Mouse (Mus musculus): Measurements from ENCODE around the gene Cfap58.

Cfap58 gene

DNA sequence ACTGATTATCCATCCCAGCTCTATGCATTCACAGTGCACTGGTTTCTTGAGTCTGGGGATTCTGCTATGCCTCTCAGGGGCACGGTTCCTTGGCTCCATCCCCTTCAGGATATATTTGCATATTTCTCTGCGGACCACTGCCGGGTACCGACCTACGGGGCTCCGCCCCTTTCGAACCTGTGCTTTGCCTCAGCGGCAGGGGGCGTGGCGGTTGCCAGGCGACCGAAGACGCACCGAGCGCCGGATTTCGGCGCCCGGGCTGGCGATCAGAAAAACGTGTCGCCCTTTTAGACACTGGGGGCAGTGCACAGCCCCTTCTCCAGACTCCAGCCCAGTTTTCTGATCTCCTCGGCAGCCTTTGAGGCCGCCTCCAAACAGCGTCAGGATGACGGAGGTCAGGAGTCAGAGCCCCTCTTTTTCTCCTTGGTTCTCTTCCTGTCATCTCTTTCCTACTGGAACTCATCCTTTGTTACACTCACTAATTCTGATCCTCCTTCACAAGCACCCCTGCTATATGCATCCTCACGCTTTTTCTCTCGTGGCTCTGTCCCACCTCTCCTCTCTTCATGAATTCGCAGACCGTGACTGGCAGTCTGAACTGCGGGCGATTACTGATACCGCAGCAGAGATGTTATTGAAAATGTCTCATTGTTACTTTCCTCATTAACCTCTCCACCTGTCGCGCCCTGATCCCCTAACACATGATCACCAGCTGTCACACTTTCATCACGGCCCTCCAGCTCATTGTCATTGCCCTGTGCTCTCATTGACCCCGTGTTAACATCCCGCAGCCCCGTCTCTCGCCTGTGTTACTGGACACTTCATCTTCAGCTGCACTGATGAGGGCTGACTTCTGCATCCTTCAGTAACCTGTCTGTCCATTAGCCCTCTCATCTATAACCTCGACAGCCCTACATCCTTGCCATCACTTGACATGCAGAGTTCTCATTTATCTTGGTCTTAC is at the start of gene Cfap58:
Gene Cfap58, plus strand, starts transcription at position 233 of the 964 bp plus-strand sequence.
- DNase-seq = no peak

DNA sequence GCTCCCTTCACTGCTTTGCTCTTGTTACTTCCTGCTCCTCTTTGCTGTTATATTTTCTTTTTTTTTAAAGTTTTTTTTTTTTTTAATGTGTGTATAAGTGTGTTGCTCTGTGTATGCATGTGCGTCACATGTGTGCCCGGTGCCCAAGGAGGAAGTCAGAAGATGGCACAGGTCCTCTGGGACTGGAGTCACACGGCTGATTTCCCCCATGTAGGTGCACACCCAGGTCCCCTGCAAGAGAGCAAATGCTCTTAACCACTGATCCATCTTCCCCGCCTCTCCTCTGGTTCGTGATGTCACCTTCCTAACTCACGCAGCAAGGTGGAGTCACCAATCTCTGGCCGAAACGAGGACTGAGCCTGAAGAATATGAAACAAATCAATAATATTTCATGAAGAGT is 49.4 kb upstream of the Cfap58 start:
- no peak for DNase-seq

DNA sequence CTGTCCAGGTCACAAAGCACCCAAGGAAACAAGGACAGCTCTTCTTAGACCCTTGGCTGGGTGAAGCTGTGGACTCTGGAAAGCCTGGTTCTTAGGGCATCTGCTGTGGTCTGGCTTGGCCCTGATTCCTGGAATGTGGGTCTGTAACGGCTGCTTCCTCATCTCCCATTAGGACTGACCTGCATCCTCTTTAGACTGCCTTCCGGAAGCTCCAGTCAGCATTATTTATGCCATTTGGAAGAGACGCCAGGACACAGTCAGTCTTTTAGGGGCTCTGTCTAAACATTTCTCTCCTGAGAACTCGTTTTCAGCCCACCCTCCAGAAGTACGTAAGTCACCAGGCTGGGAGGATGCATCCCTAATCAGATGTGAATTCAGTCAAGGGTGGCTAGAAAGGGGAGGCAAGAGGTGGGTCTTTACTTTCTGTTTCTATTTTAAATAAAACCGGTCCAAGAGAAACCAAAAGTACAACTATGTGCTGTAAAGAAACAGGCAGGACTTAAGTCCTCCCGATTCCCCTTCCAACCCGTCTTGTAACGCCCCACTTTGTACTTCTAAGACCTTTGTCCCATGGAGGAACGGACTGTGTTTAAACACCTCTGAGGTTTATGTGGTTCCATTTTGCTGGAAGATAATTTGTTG is 46.9 kb upstream of the Cfap58 start:
- DNase-seq = no peak

DNA sequence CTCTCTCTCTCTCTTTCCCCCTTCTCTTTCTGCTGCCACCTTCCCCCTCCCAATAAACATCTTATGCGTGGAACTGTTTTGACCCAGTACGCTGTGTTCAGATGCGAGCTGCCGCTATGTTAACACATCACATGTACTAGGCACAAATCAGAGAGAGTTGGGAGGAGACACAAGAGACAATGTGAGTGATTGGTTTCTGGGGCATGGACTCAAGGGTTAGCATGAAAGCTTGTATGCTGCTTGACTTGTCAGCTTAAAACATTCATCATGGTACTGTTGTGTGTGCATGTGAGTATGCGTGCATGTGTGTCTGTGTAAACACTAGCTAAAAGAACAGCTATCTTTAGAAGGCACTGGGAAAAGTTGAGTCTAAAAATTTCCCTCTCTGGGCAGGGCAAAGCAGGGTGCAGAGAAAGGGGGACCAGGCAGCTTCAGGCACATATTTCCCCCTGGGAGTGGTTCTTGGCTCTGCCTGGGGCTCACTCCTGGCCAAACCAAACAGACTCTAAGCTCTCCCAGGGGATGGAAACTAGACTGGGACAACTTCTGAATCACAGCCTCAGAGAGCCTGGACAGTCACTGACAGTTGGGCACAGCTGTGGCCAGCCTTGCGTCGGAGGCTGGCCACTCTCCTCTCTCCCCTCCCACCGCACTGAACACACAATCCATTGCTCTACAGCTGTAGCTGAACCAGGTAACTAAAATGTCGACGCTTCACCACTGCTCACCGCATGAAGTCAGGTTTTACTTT is 45.7 kb upstream of the Cfap58 start:
- DNase-seq = no peak

DNA sequence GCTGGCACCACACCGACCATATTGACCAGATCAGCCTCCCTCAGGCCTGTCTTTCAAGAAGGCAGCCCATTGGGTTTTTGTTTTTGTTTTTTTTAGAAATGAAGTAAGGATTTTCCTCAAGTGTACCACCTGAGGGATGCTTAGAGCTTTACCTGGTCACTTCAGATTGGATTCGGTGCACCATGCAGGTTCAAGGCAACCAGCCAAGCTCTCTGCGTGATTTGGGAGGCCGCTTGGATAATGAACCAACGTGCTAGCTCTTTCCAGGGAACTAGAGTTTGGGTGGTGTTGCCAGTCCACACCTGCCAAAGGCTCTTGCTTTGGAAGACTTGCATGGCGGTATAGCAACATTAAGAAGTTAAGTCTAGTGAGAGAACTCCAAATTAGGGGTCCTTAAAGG is 44.4 kb upstream of the Cfap58 start:
- DNase-seq = no peak

DNA sequence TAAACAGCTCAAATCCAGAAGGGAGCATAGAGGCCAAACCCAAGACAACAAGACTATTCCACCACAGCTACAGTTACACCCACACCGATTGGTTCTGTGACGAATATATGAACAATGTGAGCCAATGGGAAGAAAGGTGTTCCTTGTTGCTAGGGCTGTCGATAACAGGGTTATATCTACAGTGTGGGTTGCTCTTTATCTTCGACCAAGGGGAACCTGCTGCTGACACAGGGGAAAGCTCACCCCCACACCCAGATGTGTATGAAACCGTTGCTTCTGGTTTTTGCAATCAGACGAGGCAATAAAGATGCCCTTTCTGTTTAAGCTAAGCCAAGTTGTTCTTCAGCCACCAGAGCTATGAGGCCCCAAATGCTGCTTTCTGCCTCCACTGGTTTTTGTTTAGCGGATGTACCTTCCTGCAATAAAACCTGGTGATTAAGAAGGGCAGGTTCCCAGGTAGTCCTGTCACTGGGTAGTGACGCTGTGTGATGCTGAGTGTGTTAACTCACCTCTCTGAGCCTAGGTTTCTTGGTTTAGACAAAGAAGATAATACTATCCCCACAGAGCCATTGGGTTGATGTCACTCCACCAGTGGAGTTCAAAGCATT is 38.9 kb upstream of the Cfap58 start:
- DNase-seq = no peak

DNA sequence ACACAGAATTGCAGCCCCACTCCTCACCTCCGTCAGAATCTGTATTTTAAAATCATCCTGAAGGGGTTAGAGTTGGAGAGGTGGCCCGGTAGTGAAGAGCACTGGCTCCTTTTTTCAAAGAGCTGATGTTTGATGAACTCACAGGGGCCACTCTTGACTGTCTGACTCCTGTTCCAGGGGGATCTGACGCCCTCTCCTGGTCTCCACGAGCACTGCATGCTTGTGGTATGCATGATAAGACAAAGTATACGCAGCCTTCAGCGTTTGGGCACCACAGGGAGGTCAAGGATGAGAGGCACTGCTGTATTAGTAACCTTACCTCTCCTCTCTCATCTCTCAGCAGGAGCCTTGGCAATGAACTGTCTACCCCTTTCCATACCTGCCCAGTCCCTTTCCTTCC is 37.5 kb upstream of the Cfap58 start:
- no peak for DNase-seq

DNA sequence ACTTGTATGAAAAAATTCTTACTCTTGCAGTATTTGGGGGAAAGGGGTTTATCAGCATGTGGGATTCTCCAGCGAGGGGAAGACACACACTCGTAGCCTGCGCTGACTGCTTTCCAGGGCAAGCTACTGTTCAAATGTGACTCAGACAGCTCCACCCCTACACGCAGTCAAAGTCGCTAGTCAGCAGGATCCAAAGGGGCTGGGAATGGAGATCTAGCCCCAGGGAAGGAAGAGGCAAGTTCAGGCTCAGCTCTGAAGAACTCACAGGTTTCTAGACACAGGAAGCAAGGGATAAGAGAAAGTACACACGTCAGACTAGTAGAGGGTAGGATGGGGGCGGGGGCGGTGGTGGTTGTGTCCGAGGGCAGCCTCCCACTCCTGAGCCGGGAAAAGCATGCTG is 36.9 kb upstream of the Cfap58 start:
- no peak for DNase-seq

DNA sequence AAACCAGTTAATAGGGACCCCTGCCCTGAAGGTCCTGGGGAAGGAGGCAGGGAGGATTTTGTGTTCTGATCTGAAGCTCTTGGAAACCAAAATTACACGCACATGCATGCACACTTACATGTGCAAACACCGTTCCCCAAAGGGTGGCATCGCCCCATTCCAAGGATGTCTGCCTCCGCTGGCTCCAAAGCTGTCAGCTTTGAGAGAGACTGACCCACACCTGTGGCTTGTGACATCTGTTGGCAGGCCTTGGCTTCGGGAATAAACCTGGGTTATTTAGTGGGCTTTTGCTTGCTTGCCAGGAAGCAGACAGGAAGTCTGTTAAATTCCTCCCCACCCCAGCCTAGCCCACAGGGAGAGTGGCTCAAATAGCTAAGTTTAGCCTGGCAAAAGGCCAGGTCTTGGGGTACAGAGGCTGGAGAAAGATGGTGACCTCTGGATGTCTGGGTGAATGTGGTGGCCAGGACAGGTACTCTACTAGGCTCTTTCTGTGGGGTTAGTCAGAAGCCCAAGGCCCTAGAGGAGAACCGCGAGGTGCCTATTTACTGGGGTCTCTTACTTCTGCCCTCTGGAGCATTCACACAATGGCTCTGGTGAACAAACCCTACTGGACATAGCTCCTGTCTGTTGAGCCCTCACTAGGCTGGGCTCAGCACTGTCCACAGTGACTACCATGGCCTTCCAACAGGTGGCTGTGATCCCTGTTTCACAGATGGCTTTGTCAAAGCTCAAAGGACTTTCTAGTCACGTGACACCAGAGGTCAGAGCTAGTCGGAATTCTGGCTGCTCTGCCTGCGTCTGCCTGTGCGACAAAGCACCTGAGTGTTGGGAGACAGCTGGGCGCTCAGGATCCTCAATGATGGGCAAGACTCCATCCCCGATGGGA is 34.9 kb upstream of the Cfap58 start:
- no peak for DNase-seq

DNA sequence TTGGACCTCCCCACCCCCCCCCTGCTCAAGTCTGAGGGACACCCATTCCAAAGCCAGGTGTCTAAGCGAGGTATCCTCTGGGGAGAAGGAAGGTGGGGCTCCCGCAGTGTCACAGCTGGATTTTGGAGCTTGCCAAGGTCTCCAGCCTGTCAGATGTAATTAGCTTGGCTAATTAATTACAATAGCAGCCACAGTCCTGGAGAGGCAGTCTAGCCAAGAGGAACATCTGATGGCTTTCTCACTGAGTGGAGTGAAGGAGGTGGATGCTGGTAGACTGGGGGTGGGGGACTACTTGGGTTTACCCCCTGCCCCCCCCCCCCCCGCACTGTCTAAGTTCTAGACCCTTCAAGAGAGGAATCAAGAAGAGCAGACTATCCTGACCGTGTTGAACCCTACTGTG is 33.8 kb upstream of the Cfap58 start:
- no peak for DNase-seq

DNA sequence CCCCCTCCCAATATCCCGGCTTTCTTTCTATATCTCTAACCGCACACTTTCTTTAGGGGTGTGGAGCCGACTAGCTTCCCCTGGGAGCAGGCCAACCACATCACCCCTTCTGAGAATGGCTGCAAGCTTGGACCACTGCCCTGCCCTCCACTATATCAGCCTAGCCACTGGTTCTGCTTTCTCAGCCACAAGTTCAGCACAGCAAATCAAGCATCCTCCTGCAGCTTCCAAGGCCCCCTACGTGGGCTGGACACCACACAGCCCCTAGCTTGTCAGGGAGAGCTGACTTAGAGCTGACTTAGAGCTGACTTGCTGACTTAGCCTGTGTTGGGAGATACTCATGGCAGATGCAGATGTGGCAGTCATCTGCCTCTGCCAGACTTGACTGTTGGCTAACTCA is 32.4 kb upstream of the Cfap58 start:
- no peak for DNase-seq

DNA sequence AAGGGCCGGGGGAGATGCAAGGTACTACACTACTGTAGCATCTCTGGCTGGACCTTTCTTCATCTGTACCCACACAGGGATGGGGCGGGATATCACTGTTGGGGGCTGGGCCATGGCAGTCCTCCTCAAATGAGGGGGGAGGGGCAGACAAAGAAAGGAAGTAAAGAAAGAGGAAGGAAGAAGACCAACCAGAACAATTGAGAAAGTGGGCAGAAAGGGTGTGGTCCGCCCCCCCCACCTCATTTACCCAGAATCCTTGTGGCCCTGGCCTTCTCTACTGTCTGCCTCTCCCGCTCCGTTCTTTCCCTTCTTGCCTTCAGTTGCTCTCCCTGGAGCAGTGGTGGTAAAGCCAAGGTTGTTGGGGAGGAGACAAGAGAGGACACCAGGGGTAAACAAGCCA is 31.9 kb upstream of the Cfap58 start:
- no peak for DNase-seq

DNA sequence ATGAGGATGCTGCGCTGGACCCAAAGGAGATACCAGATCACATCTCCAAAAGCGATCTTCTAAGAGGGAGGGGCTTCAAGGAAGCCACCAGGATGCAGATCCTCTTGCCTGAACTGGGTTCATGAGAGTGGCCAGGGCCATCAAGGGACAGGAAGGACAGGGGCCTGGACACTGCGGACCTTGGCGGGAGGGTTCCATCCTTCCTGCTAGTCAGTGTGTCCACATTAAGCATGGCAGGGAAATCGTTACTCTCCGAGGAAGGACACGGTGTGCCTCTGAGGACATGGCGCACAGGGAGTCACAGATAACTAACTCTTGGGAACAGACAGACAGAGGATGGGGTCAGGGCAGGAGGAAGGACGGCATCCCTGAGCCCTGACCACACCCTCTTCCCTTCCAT is 29.9 kb upstream of the Cfap58 start:
- DNase-seq = no peak

DNA sequence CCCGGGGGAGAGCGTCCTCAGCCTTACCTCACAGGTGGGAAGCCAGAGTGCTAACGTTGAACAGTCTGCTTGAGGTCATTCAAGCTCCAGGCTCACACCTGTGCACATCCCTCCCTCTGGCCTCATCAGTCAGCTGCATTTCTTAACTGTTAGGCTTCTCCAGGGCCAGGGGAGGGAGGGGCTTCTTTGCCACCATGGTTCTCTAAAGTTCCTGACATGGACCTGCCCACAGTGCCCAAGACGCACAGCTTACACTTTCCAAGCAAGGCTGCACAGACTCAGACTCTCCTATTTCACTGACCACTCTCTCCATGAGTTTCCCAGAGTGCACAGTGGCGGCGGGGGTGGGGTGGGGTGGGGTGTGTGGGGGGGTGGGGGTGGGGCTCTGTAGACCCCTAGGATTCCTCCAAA is 28.5 kb upstream of the Cfap58 start:
- DNase-seq = no peak

DNA sequence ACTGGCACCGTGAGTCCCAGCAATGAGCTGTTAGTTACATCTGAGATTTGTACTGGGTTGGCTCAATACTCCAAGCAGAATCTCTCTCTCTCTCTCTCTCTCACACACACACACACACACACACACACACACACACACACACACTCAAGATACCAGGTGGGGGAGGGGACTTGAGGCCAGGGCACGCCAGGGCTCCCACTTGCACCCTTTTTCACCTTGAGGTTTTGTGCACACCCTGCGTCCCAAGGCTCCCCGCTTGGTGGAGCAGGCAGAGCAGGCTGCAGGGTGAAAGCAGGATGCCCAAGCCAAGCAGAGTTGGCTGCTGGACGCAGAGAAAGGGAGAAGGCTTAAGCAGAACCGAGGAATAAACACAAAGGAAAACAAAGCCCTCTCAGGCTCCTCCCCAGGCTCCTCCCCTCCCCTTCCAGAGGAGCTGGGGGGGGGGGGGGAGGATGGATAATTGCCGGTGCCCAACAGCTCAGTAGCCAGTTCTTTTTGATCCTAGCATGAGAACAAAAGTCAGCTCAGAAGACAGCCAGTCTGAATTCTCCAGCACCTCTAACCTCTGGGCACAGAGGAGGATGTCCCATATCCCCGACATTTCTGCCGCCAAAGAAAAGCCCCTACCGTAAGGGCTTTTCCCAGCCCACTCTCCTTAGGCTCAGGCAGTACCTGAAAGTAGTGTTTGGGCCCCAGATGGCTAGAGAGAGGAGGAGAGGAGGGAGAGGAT is 27.9 kb upstream of the Cfap58 start:
- no peak for DNase-seq

DNA sequence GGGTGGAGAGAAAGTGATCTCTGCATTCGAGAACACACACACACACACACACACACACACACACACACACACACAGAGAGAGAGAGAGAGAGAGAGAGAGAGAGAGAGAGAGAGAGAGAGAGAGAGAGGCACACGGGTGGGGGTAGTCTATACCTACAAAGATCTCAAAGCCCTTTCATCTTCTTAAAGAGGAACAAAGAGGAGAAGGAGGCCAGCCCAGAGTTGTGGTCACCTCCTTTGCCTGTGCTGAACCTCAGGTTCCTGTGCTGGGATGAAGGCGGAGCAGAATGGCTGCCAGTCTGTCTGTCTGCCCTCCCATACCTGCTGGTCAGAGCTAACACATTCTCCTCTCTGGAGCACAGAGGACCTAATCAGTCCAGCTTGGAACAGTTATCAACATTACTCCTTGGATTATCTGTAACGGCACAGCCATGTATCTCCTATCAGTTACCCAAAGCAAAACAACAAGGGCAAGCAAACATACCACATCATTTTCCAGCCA is 27.3 kb upstream of the Cfap58 start:
- DNase-seq = no peak

DNA sequence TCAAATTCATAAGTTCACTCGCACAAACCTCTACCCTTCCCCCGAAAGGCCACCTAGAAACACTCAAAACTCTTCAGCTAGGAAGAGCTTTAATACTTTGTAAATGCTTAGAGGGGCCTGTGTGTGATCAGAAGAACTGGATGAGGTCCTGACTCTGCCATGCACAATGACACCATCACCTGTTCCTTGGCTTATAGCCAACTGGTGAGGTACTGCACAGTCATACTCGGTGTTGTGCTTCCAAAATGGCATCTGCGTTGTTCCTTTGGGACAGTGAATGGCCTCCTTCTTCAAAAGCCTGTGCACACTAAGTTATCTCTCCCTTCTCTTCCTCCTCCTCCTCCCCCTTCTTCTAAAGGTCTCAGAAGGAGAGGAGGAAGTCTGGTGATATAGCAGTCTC is 26.7 kb upstream of the Cfap58 start:
- no peak for DNase-seq

DNA sequence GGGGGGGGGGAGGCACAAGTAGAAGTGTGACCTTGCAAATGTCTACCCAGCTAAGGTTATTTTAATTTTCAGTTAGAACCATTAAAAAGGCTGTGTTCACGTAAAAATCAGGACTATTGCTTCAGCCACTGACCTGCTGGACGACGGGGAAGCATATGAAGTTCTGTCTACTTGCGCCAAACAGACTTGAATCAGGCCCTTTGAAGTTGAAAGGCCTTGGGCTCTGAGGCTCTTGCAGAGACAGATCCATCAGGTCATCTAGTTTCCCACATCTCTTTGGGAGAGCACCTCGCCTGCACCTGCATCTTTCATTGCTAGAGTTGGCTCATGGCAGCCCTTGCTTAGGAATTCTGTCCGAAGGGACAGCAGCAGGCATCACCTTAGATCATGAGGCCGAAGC is 24.1 kb upstream of the Cfap58 start:
- no peak for DNase-seq

DNA sequence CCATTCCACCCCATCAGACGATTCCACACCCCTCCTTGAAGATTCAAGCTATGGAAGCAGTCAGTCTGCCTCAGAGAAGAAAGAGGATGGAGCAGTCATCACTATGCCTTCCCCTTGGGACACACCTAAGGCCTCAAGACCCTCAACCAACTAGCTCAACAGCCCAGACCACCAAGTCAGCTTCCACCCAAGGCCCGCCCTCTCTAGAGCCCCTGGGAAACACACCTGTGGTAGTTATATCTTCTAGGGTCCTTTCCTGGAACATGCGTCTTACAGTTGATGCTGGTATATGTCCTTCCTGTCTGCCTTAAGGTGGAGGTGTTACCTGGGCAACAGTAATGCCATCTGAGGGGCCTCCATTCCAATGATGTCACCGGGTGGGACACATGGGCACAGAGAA is 23.3 kb upstream of the Cfap58 start:
- DNase-seq = no peak

DNA sequence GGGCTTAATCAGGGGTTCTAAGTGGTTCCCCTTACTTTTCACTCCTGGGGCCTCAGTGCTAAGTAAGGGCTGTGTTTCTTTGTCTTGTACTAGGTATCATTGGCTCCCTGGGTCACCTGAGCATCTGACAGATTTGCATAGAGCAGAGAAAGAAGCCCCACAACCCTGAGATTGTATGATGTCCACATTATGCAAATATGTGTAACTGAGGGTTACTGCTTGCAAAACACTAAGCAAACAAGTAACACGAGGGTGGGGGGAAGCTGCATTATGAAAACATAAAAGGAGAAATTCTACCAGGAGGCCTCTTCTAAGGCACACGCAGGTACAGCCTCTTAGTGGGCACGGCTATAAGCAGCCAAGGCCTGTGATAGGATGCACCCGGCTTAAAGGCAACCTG is 22.2 kb upstream of the Cfap58 start:
- DNase-seq = no peak

DNA sequence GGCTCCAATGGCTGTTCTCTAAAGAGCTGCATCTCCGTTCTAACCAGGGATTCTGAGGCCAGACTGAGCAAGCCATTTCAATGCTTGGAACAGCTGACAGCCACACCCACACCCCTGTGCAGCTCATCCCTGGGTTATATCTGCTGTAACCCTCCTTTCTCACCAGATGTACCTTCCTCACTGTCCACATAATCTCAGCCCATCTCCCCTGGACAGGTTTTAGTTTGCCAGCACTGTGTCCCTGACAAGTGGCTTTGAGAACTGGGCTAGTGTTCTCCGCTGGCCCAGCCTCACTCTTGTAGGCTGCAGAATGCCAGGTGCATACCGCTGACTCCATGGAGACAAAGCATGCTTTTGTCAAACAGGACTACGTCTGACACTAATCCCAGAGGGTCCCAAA is 20.1 kb upstream of the Cfap58 start:
- no peak for DNase-seq

Data from cerebellum, adult 8-10 months (tissue).